Mouse (Mus musculus) lung, adult 2 months (tissue): ENCODE measurements around the gene Iqschfp.

Experiments used
- CTCF ChIP-seq: fragments of 200-500 bp; IDR thresholded peaks from 2 replicates; pipeline ENCODE4 v1.5.1; 2011; ENCODE audit warnings: mild to moderate bottlenecking, low read length, control low read depth; ENCODE audit not compliant: insufficient read depth
- POLR2A ChIP-seq: fragments of 200-500 bp; IDR thresholded peaks from 2 replicates; pipeline ENCODE4 v1.6.1; 2011; ENCODE audit warnings: low read depth, mild to moderate bottlenecking, control low read depth, low read length, borderline replicate concordance; ENCODE audit errors: extremely low read depth

DNA sequence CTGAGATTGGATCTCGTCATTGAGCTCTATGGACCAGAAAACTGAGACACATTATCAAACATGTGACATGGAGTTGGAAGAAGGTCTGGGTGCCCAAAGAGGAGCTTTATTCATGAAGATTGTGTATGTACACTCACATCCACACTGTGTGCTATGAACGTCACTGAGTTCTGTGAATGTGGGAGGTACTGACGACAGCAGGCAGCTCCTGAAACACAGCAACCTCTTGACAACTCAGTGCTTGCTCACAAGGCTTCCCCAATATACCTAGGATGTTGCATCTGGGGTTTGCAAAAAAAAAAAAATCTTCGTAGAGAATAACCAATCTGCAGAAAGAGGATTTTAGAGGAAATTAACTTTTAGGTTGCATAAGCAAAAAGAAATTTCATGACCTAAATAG is 31.1 kb downstream of the Iqschfp start:
- no peak for TF ChIP-seq POLR2A
- TF ChIP-seq CTCF: no peak
